Mouse (Mus musculus): Measurements from ENCODE around the gene Phc2.

DNA sequence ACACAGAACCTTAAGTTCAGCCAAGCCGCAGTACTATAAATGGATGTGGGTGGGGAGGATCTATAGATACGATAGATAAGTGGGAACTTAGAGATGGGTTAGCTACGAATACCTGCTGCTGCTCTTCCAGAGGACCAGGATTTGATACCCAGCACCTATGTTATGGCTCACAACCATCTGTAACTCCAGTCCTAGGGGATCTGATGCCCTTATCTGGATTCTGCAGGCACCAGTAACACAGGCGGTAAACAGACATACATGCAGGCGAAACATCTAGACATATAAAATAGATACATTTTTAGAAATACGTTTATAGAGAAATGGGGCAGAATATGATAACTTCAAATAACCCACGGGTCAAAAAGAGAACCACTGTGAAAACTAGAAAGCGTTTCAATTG is 33.4 kb upstream of the Phc2 start:
- no peak for TF ChIP-seq CTCF (IDR thresholded peaks at IDR 0.05; ENCODE audit: borderline replicate concordance, insufficient read depth, low read length)
- TF ChIP-seq POLR2A (IDR thresholded peaks at IDR 0.05; ENCODE audit: low read depth, low read length), result no peak
